Mouse (Mus musculus): Measurements from ENCODE around the gene Mical3.
"Not testable (repeated sequence)": the region's sequence is repeated elsewhere in the genome, so short reads cannot be mapped to it uniquely, and the experiment has no call there.

Gene Mical3

DNA sequence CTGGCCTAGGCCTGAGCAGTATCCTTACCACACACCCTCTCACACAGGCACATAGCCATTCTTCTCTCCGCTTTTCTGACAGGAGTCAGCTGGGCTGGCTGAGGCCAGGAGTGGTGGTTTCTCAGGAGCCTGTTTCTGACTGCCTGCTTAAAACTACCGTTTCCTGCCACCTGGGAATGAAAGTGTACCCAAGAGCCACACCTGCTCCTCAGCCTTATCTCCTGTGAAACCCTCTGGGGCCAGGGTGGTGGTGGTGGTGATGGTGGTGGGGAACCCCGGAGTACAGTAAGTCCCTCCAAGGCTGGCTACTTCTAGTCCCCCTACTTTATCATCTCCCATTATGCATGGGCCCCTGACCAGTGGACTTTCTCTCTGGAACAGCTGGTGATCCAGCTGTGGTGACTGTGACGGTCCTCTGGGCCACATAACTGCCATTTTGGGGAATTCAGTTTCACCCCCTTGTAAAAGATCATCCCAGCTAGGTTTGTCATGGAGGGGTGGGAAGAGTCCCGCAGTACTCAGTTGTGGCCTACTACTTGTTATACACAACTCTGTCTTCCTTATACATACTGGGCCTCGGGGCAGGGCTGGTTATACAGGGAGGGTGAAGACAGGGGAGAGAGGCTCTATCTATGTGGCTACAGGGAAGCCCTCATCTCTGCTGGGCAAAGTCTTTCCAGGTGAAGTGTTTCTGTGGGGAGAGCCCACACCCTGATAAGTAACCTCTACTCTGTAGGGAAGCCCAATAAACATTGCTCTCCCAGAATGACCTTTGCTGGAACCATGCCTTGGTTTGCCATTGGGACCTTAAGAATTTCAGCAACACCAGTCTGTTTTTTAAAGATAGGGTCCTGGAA lies 200.1 kb downstream of the Mical3 start:
- DNase-seq (ENCODE audit: low spot score in 2 of 2) = no peak

DNA sequence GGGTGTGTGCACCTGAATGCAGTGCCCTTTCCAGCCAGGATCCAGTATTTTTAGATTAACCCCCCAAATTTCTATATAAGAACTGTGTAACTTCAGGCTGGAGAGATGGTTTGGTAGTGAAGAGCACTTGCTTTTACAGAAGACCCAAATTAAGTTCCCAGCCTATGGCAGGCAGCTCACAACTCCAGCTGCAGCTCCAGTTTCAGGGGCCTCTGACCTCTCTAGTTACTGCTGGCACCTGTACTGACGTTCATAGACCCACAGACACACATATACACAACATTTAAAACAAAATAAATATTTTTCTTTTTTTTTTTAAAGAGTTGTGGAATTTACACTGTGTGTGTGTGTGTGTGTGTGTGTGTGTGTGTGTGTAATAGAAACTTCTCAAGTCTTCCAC lies 201.4 kb downstream of the Mical3 start:
- DNase-seq (ENCODE audit: low spot score in 2 of 2) = no peak

DNA sequence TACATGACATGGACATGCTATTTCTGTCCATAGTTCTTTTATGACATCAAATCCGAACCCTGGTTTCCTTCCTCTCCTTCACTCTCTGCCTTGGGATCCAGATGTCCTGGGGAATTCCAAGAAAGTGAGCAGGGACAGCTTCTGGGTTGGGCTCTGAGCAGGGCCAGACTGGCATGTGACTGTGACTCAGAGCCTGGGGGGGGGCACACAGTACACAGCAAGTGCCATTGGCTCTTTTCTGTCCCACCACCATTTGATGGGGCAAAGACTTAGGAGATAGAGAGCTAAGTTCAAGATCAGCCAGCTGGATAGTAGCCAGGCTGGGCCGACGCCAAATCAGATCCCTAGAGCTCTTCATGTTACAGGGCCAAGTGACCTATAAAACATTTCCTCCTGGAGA lies 203.0 kb downstream of the Mical3 start:
- no peak for DNase-seq (ENCODE audit: low spot score in 2 of 2)

DNA sequence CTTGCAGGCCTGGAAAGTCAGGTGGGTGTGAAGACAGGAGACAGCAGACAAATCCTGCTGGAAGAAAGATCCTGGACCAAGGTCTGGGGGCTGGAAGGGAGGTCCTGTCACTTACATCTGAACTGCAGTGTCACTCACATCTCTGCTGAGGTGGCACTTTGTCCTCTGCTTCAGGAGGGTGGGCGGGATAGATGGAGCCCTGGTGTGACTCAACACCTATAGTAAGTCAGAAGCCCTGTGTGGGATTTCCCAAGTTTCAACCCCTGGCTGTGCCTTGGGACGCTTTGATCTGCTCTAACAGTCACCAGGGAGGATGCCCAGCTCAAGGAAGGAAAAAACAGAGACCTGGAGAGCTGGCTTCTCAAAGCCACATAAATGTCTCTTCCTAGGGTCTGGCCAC lies 203.9 kb downstream of the Mical3 start:
- DNase-seq (ENCODE audit: low spot score in 2 of 2) = no peak

DNA sequence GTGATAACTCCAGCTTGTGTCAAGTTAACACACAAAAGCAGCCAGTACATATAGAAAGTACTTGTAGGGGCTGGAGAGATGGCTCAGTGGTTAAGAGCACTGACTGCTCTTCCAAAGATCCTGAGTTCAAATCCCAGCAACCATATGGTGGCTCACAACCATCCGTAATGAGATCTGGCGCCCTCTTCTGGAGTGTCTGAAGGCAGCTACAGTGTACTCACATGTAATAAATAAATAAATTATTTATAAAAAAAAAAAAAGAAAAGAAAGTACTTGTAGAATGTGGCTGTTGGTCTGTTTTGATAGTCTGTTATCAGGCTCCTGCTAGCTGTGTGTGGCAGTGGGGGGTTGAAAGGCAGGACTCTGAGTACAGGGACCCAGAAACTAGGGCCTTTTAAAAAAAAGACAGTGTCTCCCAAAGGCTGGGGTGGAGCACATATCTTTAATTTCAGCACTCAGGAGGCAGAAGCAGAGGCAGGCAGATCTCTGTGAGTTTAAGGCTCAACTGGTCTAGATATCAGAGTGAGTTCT lies 205.9 kb downstream of the Mical3 start:
- not testable (repeated sequence) for DNase-seq (ENCODE audit: low spot score in 2 of 2)

DNA sequence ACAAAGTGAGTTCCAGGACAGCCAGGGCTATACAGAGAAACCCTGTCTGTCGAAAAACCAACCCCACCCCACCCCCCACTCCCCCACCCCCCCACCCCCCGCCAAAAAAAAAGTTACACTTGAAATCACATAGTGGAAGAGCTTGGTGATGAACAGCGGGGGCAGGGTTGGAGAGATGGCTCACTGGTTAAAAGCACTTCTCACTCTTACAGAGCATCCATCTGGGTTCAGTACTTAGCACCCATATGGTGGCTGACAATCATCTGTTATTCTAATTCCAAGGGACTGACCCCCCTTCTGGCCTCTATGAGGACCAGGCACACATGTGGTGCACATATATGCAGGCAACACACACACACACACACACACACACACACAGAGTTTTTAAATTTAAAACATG lies 212.8 kb downstream of the Mical3 start:
- no peak for DNase-seq (ENCODE audit: low spot score in 2 of 2)

DNA sequence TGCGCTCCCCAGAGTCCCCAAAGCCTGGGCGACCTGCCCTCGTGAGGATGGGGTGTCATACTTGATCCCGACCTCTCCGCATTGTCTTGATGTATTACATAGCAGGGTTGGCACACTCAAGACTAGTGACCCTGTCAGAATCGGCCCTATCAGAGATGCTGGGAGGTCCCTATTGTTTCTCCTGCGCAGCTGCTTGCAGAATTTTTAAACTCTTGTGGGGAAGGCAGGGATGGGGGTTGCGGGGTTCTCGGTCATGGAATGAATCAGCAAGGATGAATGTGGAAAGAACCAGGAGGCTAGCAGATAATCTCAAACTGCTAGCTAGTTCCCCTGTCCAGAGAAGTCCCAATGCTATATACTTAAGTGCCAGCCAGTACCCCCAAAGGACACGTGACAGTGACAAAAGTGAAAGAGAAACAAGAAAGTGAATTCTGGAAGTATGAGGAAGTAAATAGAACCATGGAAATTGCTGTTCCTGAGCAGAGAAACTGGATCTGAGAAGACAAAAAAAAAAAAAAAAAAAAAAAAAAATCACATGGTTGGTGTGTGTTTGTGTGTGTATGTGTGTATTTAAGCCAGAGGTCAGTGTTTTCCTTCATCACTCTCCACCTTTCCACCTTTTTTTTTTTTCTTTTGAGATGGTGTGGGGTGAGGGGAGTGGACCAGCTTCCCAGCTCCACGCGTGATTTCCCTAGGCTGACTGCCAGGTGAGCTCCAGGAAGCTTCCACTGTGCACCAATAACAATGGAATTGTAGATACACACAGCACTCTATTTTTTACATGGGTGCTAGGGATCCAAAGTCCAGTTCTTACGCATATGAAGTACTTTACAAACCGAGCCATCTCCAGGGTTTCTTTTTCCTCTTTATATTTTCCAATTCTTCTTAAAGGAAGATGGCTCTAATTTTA lies 213.6 kb downstream of the Mical3 start:
- DNase-seq (ENCODE audit: low spot score in 2 of 2) = not testable (repeated sequence)

DNA sequence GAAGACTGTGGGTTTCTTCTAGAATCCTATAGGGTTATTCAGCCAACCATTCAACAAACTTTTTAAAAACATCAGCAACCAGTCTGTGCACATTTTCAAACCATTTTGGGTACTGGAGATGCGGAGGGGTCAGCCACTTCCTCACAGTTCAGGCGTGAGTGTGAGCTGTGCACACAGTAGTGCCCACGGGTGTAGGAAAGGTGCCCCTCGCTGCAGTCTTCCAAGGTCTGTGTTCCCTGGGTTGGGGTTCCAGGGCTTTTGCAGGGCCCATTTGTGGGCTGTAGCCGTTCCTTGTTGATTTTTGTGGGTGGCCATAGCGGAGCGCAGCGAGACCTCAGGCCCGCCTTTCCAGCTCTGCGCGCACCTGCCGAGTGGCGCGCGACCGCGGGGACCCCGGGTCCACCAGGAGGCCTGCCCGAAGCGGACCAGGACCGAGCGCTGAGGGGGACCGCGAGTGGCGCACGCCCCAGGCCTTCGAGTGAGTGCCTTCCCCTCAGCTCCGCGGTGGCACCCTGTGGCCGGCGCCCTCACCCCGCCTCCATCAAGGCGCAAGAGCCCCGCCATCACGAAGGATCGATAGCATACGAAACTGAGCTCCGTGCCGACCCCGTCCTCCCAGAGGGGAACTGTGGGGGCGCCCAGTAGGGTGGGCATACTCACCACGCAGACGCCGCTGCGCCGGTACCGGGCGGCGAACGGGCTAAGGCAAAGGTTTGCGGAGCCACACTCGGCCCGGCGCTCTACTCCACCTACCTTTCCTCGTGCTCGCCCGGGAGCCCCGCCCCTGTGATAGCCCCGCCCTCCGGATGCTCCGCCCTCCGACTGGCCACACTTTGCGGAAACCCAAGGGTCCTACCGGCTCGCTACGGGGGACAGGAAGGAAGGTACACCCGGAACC lies 214.5 kb downstream of the Mical3 start, which contains the start of gene Bid:
Gene Bid, minus strand, starts transcription at position 780 of the 898 bp plus-strand sequence.
- peak; percentile 97 for DNase-seq (ENCODE audit: low spot score in 2 of 2)

DNA sequence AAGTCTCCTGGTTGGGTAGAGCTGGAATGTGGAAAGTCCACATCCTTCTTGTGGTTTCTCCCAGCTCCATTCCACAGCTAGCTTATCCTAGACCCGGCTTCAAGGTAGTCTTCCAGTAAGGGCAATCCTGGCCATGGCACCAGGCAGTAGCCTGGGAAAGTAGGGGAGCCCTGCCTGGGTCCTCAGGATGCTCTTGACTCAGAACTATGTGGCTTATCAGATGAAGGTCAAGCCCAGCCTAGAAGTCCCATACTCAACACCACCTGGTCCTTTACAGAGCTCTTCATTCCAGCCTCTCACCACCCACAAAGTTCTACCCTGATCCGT lies 215.2 kb downstream of the Mical3 start:
- DNase-seq (ENCODE audit: low spot score in 2 of 2) = peak in 1 of 2 experiments; percentile 49

DNA sequence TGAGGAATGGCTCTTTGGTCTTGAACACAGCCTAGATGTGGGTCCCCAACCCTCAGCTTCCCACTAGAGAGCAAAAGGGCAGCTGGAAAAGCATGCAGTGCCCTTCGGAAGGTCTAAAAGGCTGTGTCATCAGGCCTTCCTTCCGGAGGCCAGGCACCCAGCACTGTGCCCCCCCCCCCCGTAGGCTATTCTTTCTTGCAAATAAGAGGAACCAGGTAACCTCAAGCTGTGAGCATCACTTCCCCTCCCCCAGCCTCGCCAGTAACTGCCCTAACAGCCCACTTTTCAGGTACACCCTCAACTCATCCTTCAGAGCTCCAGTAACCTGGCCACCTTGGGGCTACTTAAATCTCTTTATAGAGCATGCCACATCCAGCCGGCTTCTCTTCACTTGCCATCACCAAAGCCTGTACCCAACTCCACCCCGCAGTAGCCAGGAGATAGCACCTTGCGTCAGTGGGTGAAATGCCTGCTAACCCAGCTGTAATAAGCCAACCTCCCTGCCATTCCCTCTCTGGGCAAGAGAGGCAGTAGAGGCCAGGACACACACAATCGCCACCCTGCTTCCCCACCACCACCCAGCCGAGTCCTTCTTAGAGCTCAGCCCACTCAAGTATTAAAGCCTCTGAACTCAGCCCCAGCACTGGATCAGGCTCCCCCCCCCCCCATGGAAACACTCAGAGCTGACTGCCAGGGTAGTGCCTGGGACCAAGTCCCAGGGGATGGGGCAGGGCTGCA lies 215.7 kb downstream of the Mical3 start:
- peak; percentile 75 to 85 for DNase-seq (ENCODE audit: low spot score in 2 of 2)

DNA sequence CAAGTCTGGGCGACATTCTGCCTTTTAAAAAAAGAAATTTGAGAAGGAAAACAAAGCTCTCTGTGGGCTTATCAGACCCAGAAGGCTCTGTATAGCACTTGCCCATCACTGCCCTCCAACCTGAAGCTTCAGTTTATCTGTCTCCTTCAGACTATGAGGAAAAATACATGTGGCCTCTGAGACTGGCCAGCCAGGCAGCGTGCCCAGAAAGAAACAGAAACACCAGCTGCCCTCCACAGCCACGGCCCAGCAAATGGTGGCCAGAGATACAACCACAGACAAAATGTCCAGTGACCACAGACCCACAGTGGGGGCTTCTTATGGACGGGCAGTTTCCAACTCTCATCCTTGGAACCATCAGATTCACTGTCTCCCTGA lies 216.3 kb downstream of the Mical3 start:
- peak; percentile 55 to 56 for DNase-seq (ENCODE audit: low spot score in 2 of 2)

DNA sequence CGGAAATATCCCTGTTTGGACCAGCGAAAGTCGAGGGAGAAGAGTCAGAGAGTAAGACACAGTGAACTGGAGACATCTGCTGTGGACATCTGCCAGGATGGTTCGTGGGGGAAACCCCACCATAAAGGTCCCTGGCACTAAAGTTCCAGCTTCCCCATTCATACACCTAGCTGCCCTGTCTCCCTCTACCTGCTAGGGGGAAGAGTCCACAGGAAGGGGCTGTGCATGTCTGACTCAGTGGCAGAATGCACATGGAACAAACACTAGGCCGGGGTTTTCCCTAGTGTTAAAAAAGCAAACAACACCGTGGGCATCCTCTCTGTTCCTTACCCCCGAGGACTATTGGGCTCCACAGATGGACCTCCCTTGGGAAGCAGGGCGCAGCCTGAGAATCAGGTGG lies 217.0 kb downstream of the Mical3 start:
- DNase-seq (ENCODE audit: low spot score in 2 of 2) = no peak

DNA sequence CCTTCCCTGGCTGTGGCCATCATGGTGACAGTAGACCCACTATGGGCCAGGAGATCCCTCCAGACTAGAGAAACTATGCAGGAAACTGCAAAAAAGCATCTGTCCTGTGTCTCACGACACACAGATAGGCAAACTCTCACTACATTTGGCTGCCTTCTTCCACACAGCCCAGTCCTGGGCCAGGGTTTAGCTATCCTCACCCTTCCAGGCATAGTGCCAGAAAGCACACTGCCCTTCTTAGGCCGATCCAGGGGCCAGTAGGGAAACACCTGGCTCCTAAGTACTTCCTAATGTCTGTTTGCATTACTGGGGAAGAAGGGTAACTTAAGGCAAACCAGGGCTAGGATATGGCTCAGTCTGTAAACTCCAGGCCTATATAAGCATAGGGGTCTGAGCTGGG lies 217.9 kb downstream of the Mical3 start:
- DNase-seq (ENCODE audit: low spot score in 2 of 2) = peak in 1 of 2 experiments; percentile 38

DNA sequence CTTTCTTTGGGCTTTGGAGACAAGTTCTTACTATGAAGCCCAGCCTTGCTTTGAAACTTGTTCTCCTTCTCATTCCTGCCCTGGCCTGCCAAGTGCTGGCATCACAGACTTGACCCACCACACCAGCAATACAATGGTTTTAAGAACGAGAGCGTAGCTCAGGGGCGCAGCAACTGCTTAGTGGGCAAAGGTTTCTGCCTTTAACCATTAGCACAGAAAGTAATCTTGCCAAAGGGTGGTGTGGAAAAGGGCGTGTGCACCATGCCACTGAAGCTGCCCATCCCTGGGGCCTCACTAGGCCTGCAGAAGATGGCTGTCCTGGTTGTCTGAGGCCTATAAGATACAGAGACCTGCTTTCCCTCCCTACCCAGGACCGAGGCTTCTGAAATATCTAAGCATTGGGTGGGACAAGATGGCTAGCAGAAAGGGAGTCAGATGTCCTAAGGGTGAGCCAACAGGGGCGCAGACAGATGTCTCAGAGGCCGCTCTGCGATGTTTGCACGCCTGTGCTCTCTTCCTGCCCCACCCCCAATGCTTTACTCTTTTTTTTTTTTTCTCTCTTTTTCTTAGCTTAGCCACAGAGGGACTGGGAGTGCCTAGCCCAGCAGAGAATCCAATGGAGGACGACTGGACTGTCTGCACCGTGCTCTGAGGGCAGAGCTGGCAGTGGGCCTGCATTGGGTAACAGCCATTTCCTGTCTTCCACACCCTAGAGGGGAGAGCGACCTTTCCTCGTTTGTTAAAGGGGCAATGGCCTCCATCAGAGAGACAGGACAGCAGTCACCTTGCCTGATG lies 219.4 kb downstream of the Mical3 start:
- no peak for DNase-seq (ENCODE audit: low spot score in 2 of 2)

DNA sequence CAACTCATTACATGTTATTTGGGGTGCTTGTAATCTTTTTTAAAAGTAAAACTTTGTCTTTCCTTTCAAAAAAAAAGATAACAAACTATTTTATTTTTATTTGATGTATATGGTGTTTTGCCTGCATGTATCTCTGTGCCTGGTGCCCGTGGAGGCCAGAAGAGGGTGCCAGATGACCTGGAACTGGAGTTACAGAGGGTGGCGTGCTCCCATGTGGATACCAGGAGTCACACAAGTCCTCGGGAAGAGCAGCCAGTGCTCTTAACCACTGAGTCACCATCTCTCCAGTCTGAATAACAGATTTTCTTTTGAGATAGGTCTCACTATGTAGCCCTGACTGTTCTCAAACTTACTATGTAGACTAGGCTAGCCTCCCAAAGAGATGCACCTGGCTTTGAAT lies 221.3 kb downstream of the Mical3 start:
- no peak for DNase-seq (ENCODE audit: low spot score in 2 of 2)

DNA sequence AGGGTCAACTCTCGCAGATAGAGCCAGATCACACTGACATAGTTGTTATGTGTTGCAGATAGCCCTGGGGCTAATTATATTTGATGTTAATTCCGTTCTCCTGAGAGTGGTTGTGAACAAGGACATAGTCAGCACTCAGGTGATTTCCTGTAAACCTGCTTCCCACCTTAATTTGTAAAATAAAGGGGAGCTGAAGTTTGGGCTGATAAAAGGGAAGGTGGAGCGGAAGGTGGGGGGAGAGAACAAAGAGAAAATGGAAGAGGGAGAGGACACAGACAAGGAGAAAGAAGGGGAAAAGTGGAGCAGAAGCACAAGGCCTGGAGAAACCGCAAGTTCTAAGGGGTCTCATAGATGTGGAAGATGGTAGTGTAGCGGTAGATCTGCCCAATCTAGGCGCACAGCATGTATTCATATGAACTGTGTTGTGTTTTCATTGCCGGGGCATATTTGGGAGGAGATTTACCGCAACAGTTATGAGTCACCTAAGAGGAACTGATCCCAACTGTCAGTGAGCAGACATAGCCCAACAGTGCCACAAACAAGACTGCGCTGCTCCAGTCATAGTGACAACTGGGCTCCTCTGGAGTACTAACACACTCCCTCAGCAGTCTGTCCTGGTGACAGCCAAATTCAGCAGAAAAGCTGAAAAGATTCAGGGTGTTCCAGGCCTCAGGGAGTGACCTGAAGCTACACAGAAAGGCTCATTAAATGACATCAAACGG lies 222.8 kb downstream of the Mical3 start:
- not testable (repeated sequence) for DNase-seq (ENCODE audit: low spot score in 2 of 2)

DNA sequence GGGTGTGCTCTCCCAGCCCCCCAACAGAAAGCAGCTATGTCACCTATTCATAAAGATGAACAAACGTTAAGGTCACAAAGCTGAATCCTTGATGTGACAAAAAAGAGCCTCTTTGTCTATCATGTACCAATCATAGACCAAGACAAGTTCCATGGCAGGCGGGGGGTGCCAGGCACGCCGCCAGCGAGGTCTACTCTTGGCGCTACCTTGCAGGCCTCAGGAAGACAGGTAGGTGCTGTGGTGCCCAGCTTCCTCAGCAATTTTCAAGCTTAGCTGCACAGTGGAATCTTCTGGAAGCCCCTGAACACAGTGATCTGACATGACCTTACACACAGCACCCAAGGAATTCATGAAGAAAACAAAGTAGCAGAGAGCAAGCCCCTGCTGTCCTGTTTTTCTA lies 224.3 kb downstream of the Mical3 start:
- no peak for DNase-seq (ENCODE audit: low spot score in 2 of 2)

DNA sequence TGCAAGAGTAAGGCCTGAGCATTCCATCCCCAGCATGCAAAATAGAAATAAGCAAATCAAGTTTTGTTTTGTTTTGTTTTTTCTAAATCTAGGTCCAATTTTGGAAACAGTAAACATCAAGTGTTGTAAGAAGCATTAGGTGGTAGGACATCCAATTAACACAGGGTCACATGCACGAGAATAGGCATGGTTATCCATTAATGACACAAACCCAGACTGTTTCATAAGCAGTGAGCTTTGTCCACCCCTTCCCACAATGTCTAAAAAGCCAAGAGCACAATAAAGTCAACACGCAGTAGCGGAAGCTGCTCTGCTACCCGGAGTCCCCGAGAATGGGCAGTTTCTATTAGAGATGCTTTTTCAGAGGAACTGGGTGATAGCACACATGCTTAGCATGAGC lies 225.7 kb downstream of the Mical3 start:
- no peak for DNase-seq (ENCODE audit: low spot score in 2 of 2)

DNA sequence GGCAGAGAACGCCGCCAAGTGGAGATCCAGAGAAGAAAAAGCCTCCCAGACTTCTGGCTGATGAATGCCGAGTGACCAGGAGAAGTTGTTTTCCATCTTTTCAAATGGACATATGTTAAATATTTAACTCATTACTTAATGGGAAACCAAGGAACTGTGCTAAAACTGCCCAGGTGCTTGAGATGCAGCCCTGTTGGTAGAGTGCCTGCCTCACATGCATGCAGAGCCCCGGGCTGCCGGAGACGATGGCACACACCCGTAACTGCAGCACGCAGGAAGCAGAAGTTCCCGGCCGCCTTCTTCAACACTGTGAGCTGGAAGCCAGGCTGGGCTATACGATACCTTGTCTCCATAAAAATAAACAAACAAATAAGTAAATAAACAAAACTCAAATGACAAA lies 226.8 kb downstream of the Mical3 start:
- no peak for DNase-seq (ENCODE audit: low spot score in 2 of 2)

All from spleen, postnatal 10 days (tissue).